ENCODE assay signal across 9 mouse cellular contexts in the genomic region with DNA sequence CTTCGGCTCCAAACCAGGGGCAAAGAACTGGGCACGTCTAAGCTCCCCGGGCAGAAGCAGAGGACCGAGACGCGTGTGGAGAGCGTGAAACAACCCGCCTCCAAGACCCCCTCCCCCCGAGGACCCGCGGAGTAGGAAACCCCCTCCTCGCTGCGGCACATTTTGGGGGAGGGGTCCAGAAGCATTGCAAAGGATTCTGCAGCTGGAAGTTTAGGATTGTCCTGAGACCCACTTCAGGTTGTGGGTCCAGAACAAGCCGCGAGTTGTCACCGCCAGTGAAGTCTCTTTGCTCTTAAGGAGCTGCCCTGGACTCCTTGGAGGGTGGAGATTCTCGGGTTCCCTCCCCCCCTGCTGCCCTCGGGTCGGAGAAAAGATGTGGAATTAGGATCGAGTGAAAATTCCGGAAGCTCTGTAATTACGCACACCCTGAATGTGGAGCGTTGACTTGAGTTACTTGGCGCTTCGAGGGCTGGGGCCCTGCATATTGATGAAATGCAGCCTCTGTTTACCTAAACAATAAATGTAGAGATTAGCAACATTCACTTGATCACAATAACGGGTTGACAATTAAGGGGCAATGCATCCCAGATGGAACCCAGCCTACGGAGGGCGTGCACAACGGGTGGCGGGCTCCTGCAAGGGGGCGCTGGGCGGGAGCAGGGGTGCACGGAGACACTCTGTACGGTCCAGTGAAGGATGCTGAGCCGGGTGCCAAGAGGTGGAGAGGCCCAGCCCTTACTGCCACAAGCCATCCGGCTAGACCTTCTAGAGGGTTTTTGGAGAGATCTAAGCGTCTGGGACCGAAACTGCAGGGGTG. TPM values are rescaled to one million over a fixed set of nuclear protein-coding genes. Genes with fewer than 3 reads are reported as not detected.
A peak's percentile ranks its signal among the peaks of the same experiment; 100 is the strongest.
DNase-seq lines count a peak whose midpoint lies in the region; ATAC-seq and TF ChIP-seq lines count a peak whose summit lies in the region.
"Had no signal": no experiment of that assay in that cellular context is flagged by ENCODE, and none has a peak within 500 bp of the region (broad histone marks: within the 10 kb centered on the region; RNA-seq: fewer than 3 reads in every experiment).

No protein-coding gene starts in this region.

- no peak for TF ChIP-seq CTCF in forebrain, postnatal 0 days (IDR thresholded peaks at IDR 0.05; ENCODE audit: low read depth)

- peak; percentile 60 for ATAC-seq in lung, embryonic 16.5 days (ENCODE audit: low read depth)
- peak; percentile 49 for ATAC-seq in forebrain, postnatal 0 days
- ATAC-seq in liver, embryonic 12.5 days: no peak
- ATAC-seq in stomach, embryonic 15.5 days (ENCODE audit: insufficient read depth, low FRiP score, low read depth): no peak; the same call in 1 of the 2 replicates

- WGBS in lung, embryonic 16.5 days: under 1% methylated on average over 37 of the region's 38 CpGs
- WGBS in forebrain, postnatal 0 days: 3% methylated on average over 38 of the region's 38 CpGs
- 3% methylated on average over 38 of the region's 38 CpGs for WGBS in liver, embryonic 12.5 days (ENCODE audit: insufficient replicate concordance)
- 1% methylated on average over 38 of the region's 38 CpGs for WGBS in stomach, embryonic 15.5 days

- no peak for DNase-seq in lung, postnatal 25 days (ENCODE audit: low spot score)
- DNase-seq in forebrain, postnatal 0 days: peak; percentile 62
- DNase-seq in layer of hippocampus, adult 8-10 months (ENCODE audit: low spot score in 2 of 2): no peak
- no peak for DNase-seq in layer of hippocampus, adult 9-11 months
- DNase-seq in thymus, postnatal 4 days: no peak

- H3K36me3 ChIP-seq in lung, embryonic 16.5 days (ENCODE audit: control insufficient read depth, insufficient read depth, low read length): no peaks in the 10 kb centered on the region
- no peaks in the 10 kb centered on the region for H3K36me3 ChIP-seq in forebrain, postnatal 0 days (ENCODE audit: insufficient read depth)
- H3K36me3 ChIP-seq in liver, embryonic 12.5 days: no peaks in the 10 kb centered on the region
- no peaks in the 10 kb centered on the region for H3K36me3 ChIP-seq in stomach, embryonic 15.5 days

- H3K27ac ChIP-seq in lung, embryonic 16.5 days (ENCODE audit: low read length): no peak overlapping the region
- no peak overlapping the region for H3K27ac ChIP-seq in forebrain, postnatal 0 days (ENCODE audit: low read depth, low read length)
- no peak overlapping the region for H3K27ac ChIP-seq in liver, embryonic 12.5 days
- no peak overlapping the region for H3K27ac ChIP-seq in stomach, embryonic 15.5 days

- peak overlapping the region; percentile 61 for H3K9ac ChIP-seq in lung, embryonic 16.5 days (ENCODE audit: low read length)
- peak overlapping the region; percentile 32 for H3K9ac ChIP-seq in forebrain, postnatal 0 days
- no peak overlapping the region for H3K9ac ChIP-seq in liver, embryonic 12.5 days
- H3K9ac ChIP-seq in stomach, embryonic 15.5 days: peak overlapping the region; percentile 22; the same call in 1 of the 2 replicates

- peak overlapping the region; percentile 96 for H3K4me2 ChIP-seq in lung, embryonic 16.5 days (ENCODE audit: low read depth, low read length)
- H3K4me2 ChIP-seq in forebrain, postnatal 0 days (ENCODE audit: low read depth): peak overlapping the region; percentile 52
- peak overlapping the region; percentile 53 for H3K4me2 ChIP-seq in liver, embryonic 12.5 days
- peak overlapping the region; percentile 90 for H3K4me2 ChIP-seq in stomach, embryonic 15.5 days

- peaks cover 59% of the 10 kb centered on the region for H3K27me3 ChIP-seq in lung, embryonic 16.5 days (ENCODE audit: control insufficient read depth, insufficient read depth, low read depth, low read length)
- peaks cover 49% of the 10 kb centered on the region for H3K27me3 ChIP-seq in forebrain, postnatal 0 days (ENCODE audit: insufficient read depth, low read length)
- peaks cover 78% of the 10 kb centered on the region for H3K27me3 ChIP-seq in liver, embryonic 12.5 days (replicated peaks)
- H3K27me3 ChIP-seq in stomach, embryonic 15.5 days (replicated peaks): peaks cover 47% of the 10 kb centered on the region

- H3K9me3 ChIP-seq in lung, embryonic 16.5 days (ENCODE audit: control insufficient read depth, low read length): 0 out of 2 replicates have a peak, but pooled peaks cover 2% of the 10 kb centered on the region
- H3K9me3 ChIP-seq in forebrain, postnatal 0 days (ENCODE audit: low read length): no peaks in the 10 kb centered on the region
- H3K9me3 ChIP-seq in liver, embryonic 12.5 days (replicated peaks): peaks cover 4% of the 10 kb centered on the region; the same call in 1 of the 2 replicates
- no peaks in the 10 kb centered on the region for H3K9me3 ChIP-seq in stomach, embryonic 15.5 days

- H3K4me3 ChIP-seq in lung, embryonic 16.5 days (ENCODE audit: low read length): peak overlapping the region; percentile 56
- H3K4me3 ChIP-seq in forebrain, postnatal 0 days (ENCODE audit: low read depth, low read length): peak overlapping the region; percentile 33
- peak overlapping the region; percentile 39 for H3K4me3 ChIP-seq in liver, embryonic 12.5 days
- H3K4me3 ChIP-seq in stomach, embryonic 15.5 days (replicated peaks): peak overlapping the region; percentile 43

- peaks cover 16% of the 10 kb centered on the region for H3K4me1 ChIP-seq in lung, embryonic 16.5 days (replicated peaks; ENCODE audit: control insufficient read depth, insufficient read depth, low read length)
- H3K4me1 ChIP-seq in forebrain, postnatal 0 days (ENCODE audit: insufficient read depth): peaks cover 16% of the 10 kb centered on the region; the same call in 1 of the 2 replicates
- peaks cover 12% of the 10 kb centered on the region; the same call in 1 of the 2 replicates for H3K4me1 ChIP-seq in liver, embryonic 12.5 days
- peaks cover 16% of the 10 kb centered on the region for H3K4me1 ChIP-seq in stomach, embryonic 15.5 days

RNA-seq across cellular contexts. Expression of gene Sp9, which starts 7.7 kb away (rescaled TPM):
- polyA plus RNA-seq in lung, embryonic 16.5 days (2015; fragmentation: Nextera tagmentation; extraction: Ambion mirVana): not detected in 2 replicates
- total RNA-seq in forebrain, postnatal 0 days (2014; rRNA removed): 12.8 and 18.1 TPM in 2 replicates
- 7.7 and 9.8 TPM in 2 replicates for polyA plus RNA-seq in forebrain, postnatal 0 days (2015; fragmentation: Nextera tagmentation; extraction: Ambion mirVana)
- not detected in 2 replicates for polyA plus RNA-seq in liver, embryonic 12.5 days (2016; fragmentation: Nextera tagmentation; extraction: Ambion mirVana)
- 0.03 TPM in 1 of 2 replicates, not detected in the other for polyA plus RNA-seq in stomach, embryonic 15.5 days (2015; fragmentation: Nextera tagmentation; extraction: Ambion mirVana)
- 1 to 10 TPM; 3.1 to 3.4 (median 3.1) TPM for total RNA-seq in layer of hippocampus, adult 8-10 months (2022)
- total RNA-seq: hematopoietic stem cell, adult 5-6 weeks had no signal

RNA-seq across cellular contexts. Expression of gene Ola1, which starts 45.3 kb away (rescaled TPM):
- polyA plus RNA-seq in lung, embryonic 16.5 days (2015; fragmentation: Nextera tagmentation; extraction: Ambion mirVana): 66.5 and 71.8 TPM in 2 replicates
- total RNA-seq in forebrain, postnatal 0 days (2014; rRNA removed): 68.4 and 78.9 TPM in 2 replicates
- polyA plus RNA-seq in forebrain, postnatal 0 days (2015; fragmentation: Nextera tagmentation; extraction: Ambion mirVana): 87.4 and 97.2 TPM in 2 replicates
- 72.7 and 77.3 TPM in 2 replicates for polyA plus RNA-seq in liver, embryonic 12.5 days (2016; fragmentation: Nextera tagmentation; extraction: Ambion mirVana)
- polyA plus RNA-seq in stomach, embryonic 15.5 days (2015; fragmentation: Nextera tagmentation; extraction: Ambion mirVana): 77.3 and 81.4 TPM in 2 replicates
- total RNA-seq in layer of hippocampus, adult 8-10 months (2022): 100 to 1,000 TPM; 109 to 114 (median 110) TPM

RNA-seq across cellular contexts. Expression of gene Scrn3, which starts 48.4 kb away (rescaled TPM):
- 21.0 and 21.8 TPM in 2 replicates for polyA plus RNA-seq in lung, embryonic 16.5 days (2015; fragmentation: Nextera tagmentation; extraction: Ambion mirVana)
- 5.1 and 6.8 TPM in 2 replicates for total RNA-seq in forebrain, postnatal 0 days (2014; rRNA removed)
- polyA plus RNA-seq in forebrain, postnatal 0 days (2015; fragmentation: Nextera tagmentation; extraction: Ambion mirVana): 4.5 and 5.3 TPM in 2 replicates
- 27.1 and 28.3 TPM in 2 replicates for polyA plus RNA-seq in liver, embryonic 12.5 days (2016; fragmentation: Nextera tagmentation; extraction: Ambion mirVana)
- 15.0 and 15.3 TPM in 2 replicates for polyA plus RNA-seq in stomach, embryonic 15.5 days (2015; fragmentation: Nextera tagmentation; extraction: Ambion mirVana)
- total RNA-seq in layer of hippocampus, adult 8-10 months (2022): 10 to 100 TPM; 23.6 to 30.7 (median 26.9) TPM

RNA-seq across cellular contexts. Expression of gene Cir1, which starts 48.5 kb away (rescaled TPM):
- 24.6 and 25.0 TPM in 2 replicates for polyA plus RNA-seq in lung, embryonic 16.5 days (2015; fragmentation: Nextera tagmentation; extraction: Ambion mirVana)
- total RNA-seq in forebrain, postnatal 0 days (2014; rRNA removed): 9.5 and 10.6 TPM in 2 replicates
- polyA plus RNA-seq in forebrain, postnatal 0 days (2015; fragmentation: Nextera tagmentation; extraction: Ambion mirVana): 29.3 and 30.3 TPM in 2 replicates
- 17.4 and 19.1 TPM in 2 replicates for polyA plus RNA-seq in liver, embryonic 12.5 days (2016; fragmentation: Nextera tagmentation; extraction: Ambion mirVana)
- polyA plus RNA-seq in stomach, embryonic 15.5 days (2015; fragmentation: Nextera tagmentation; extraction: Ambion mirVana): 24.6 and 26.5 TPM in 2 replicates
- total RNA-seq in layer of hippocampus, adult 8-10 months (2022): 10 to 100 TPM; 26.6 to 32.4 (median 30.2) TPM

Comparison
In these comparisons a context has a peak if more than half of its experiments do, and no peak if none do; other contexts are left out.
1. ATAC-seq: peak in lung, embryonic 16.5 days (single experiment) and forebrain, postnatal 0 days (single experiment); none in liver, embryonic 12.5 days (single experiment) and stomach, embryonic 15.5 days (single experiment).
2. Peak in every context shown above with its lines, with median percentiles within 50 percentile points of each other: H3K4me2 ChIP-seq and H3K4me3 ChIP-seq.